Mouse (Mus musculus) myocyte (in vitro differentiated cells): Measurements from ENCODE around the gene Ccdc136. TPM values are rescaled to one million over a fixed set of nuclear protein-coding genes. Genes with fewer than 3 reads are reported as not detected.
A peak's percentile ranks its signal among the peaks of the same experiment; 100 is the strongest.

Source experiments
- H3K27me3 ChIP-seq: one replicate; pipeline ENCODE4 v1.6.1; 2011; ENCODE audit not compliant: control insufficient read depth, insufficient read depth, insufficient read length
- H3K36me3 ChIP-seq: one replicate; pipeline ENCODE4 v1.6.1; 2011; ENCODE audit not compliant: control insufficient read depth, insufficient read depth
- H3K4me2 ChIP-seq: one replicate; pipeline ENCODE4 v1.6.1; 2011; ENCODE audit warnings: low read depth, control low read depth
- H3K4me3 ChIP-seq: one replicate; pipeline ENCODE4 v1.5.1; 2011; ENCODE audit warnings: mild to moderate bottlenecking, control low read depth, moderate library complexity
- H3K79me2 ChIP-seq: one replicate; pipeline ENCODE4 v1.6.1; 2011; ENCODE audit not compliant: control insufficient read depth, insufficient read depth
- H3ac ChIP-seq: one replicate; pipeline ENCODE4 v1.6.1; 2011; ENCODE audit not compliant: control insufficient read depth, insufficient read length
- CEBPB ChIP-seq: IDR thresholded peaks from 2 replicates; pipeline ENCODE4 v1.6.1; 2011; ENCODE audit warnings: mild to moderate bottlenecking, moderate library complexity; ENCODE audit not compliant: poor library complexity, insufficient read depth, severe bottlenecking
- E2F4 ChIP-seq: IDR thresholded peaks from one replicate; pipeline ENCODE4 v1.6.1; 2011; ENCODE audit warnings: mild to moderate bottlenecking, control low read depth, moderate library complexity; ENCODE audit not compliant: insufficient read depth
- MAX ChIP-seq: IDR thresholded peaks from one replicate; pipeline ENCODE4 v1.6.1; 2011; ENCODE audit warnings: low read depth, mild to moderate bottlenecking, control low read depth
- MYOD1 ChIP-seq, 3 experiments: IDR thresholded peaks; one replicate each; pipeline ENCODE4 v1.6.1; 2011; ENCODE audit warnings: control low read depth in 2 of 3, low read depth in 2 of 3, mild to moderate bottlenecking in 2 of 3, moderate library complexity in 1 of 3; ENCODE audit not compliant: insufficient read length in 2 of 3, control insufficient read depth in 1 of 3
- MYOG ChIP-seq, 3 experiments: IDR thresholded peaks; one replicate each; pipeline ENCODE4 v1.6.1; 2011; ENCODE audit warnings: control low read depth in 2 of 3, low read depth in 2 of 3, mild to moderate bottlenecking in 2 of 3; ENCODE audit not compliant: insufficient read length in 2 of 3, control insufficient read depth in 1 of 3, insufficient read depth in 1 of 3
- POLR2A ChIP-seq: IDR thresholded peaks from one replicate; pipeline ENCODE4 v1.6.1; 2011; ENCODE audit warnings: low read depth, mild to moderate bottlenecking, control low read depth, moderate library complexity; ENCODE audit not compliant: insufficient read length
- POLR2AphosphoS2 ChIP-seq: IDR thresholded peaks from one replicate; pipeline ENCODE4 v1.6.1; 2011; ENCODE audit warnings: low read depth, control low read depth; ENCODE audit not compliant: insufficient read length
- REST ChIP-seq: IDR thresholded peaks from one replicate; pipeline ENCODE4 v1.6.1; 2011; ENCODE audit warnings: mild to moderate bottlenecking, control low read depth, moderate library complexity; ENCODE audit not compliant: insufficient read depth, insufficient read length
- SRF ChIP-seq: IDR thresholded peaks from one replicate; pipeline ENCODE4 v1.6.1; 2011; ENCODE audit warnings: low read depth; ENCODE audit not compliant: control insufficient read depth, insufficient read length
- TCF12 ChIP-seq: IDR thresholded peaks from one replicate; pipeline ENCODE4 v1.6.1; 2011; ENCODE audit warnings: mild to moderate bottlenecking, control low read depth; ENCODE audit not compliant: poor library complexity, insufficient read depth, severe bottlenecking
- TCF3 ChIP-seq: IDR thresholded peaks from one replicate; pipeline ENCODE4 v1.6.1; 2011; ENCODE audit warnings: low read depth, control low read depth; ENCODE audit not compliant: insufficient read length
- USF1 ChIP-seq: IDR thresholded peaks from one replicate; pipeline ENCODE4 v1.6.1; 2011; ENCODE audit warnings: low read depth, mild to moderate bottlenecking, control low read depth, moderate library complexity
- polyA plus RNA-seq: library from polyadenylated mRNA; unstranded; fragments of >200 nt; fragmentation: generic; extraction: Trizol; gene quantifications from one replicate; pipeline ENCODE4 v1.2.1, GENCODE M21; 2012; ENCODE audit warnings: missing spikeins

The Ccdc136 gene
- polyA plus RNA-seq, 1 experiment, result 16.7 TPM

GRCm38 (mm10) chr6:29468851-29469250 lies 72.7 kb downstream of the Ccdc136 start:
- H3K4me2 ChIP-seq, result peak overlapping the region; percentile 76
- TF ChIP-seq CEBPB (no peak), POLR2AphosphoS2 (no peak), MYOD1 (IDR thresholded peaks at IDR 0.05; ENCODE audit: control insufficient read depth in 1 of 3, insufficient read length in 2 of 3, low read depth in 2 of 3) (no peak), TCF12 (no peak), E2F4 (no peak), TCF3 (no peak), POLR2A (no peak), USF1 (no peak), MYOG (IDR thresholded peaks at IDR 0.05; ENCODE audit: control insufficient read depth in 1 of 3, insufficient read depth in 1 of 3, insufficient read length in 2 of 3, low read depth in 2 of 3) (no peak)

GRCm38 (mm10) chr6:29471137-29471536 lies 75.0 kb downstream of the Ccdc136 start, which contains the start of gene Atp6v1fnb:
Atp6v1fnb (plus strand) TSS chr6:29471437.
- Histone ChIP-seq H3K27me3 (no peaks in the 10 kb centered on the region), H3ac (no peak within 1 kb of the TSS), H3K4me3 (no peak within 1 kb of the TSS), H3K36me3 (peaks cover 7% of the 10 kb centered on the region), H3K4me2 (no peak within 1 kb of the TSS), H3K79me2 (no peaks in the 10 kb centered on the region)
- no peak for TF ChIP-seq TCF3

More at GRCm38 (mm10) chr6:29468851-29469250, 72.7 kb downstream of the Ccdc136 start:
- Histone ChIP-seq H3K79me2 (no peaks in the 10 kb centered on the region), H3K27me3 (no peaks in the 10 kb centered on the region), H3K4me3 (peak overlapping the region; percentile 75), H3K36me3 (peaks cover 7% of the 10 kb centered on the region), H3ac (no peak overlapping the region)

GRCm38 (mm10) chr6:29473941-29474691 lies 78.0 kb downstream of the Ccdc136 start:
- Histone ChIP-seq H3K4me3 (no peak overlapping the region), H3K36me3 (peaks cover 7% of the 10 kb centered on the region), H3K27me3 (no peaks in the 10 kb centered on the region), H3K4me2 (peak overlapping the region; percentile 4), H3K79me2 (no peaks in the 10 kb centered on the region), H3ac (no peak overlapping the region)
- TF ChIP-seq POLR2A (no peak), TCF12 (no peak), USF1 (no peak), MYOG (IDR thresholded peaks at IDR 0.05; ENCODE audit: control insufficient read depth in 1 of 3, insufficient read depth in 1 of 3, insufficient read length in 2 of 3, low read depth in 2 of 3) (no peak), SRF (no peak), CEBPB (no peak), E2F4 (no peak)

GRCm38 (mm10) chr6:29474736-29475135 lies 78.6 kb downstream of the Ccdc136 start:
- Histone ChIP-seq H3K4me3 (no peak overlapping the region), H3ac (no peak overlapping the region), H3K4me2 (no peak overlapping the region), H3K27me3 (no peaks in the 10 kb centered on the region), H3K36me3 (peaks cover 7% of the 10 kb centered on the region), H3K79me2 (no peaks in the 10 kb centered on the region)
- TF ChIP-seq POLR2AphosphoS2, result no peak
- no peak for TF ChIP-seq MAX
- no peak for TF ChIP-seq POLR2A
- TF ChIP-seq MYOG (IDR thresholded peaks at IDR 0.05; ENCODE audit: control insufficient read depth in 1 of 3, insufficient read depth in 1 of 3, insufficient read length in 2 of 3, low read depth in 2 of 3), result no peak
- TF ChIP-seq SRF, result no peak
- TF ChIP-seq TCF12, result no peak
- no peak for TF ChIP-seq E2F4
- no peak for TF ChIP-seq USF1
- TF ChIP-seq TCF3, result no peak
- TF ChIP-seq CEBPB, result no peak
- no peak for TF ChIP-seq REST
- TF ChIP-seq MYOD1 (IDR thresholded peaks at IDR 0.05; ENCODE audit: control insufficient read depth in 1 of 3, insufficient read length in 2 of 3, low read depth in 2 of 3), result no peak

Other genes starting within 250 kb of the Ccdc136 start
- 16.2 TPM for gene Rbm28, start 231.3 kb upstream of the Ccdc136 start, polyA plus RNA-seq
- gene Prrt4, start 216.7 kb upstream of the Ccdc136 start, polyA plus RNA-seq, result 0.37 TPM
- 78.6 TPM for gene Impdh1, start 179.9 kb upstream of the Ccdc136 start, polyA plus RNA-seq
- 15.5 TPM for gene Hilpda, start 123.8 kb upstream of the Ccdc136 start, polyA plus RNA-seq
- 0.47 TPM for gene Fam71f2, start 116.7 kb upstream of the Ccdc136 start, polyA plus RNA-seq
- gene Fam71f1, start 77.2 kb upstream of the Ccdc136 start, polyA plus RNA-seq, result 0.47 TPM
- gene Calu, start 48.2 kb upstream of the Ccdc136 start, polyA plus RNA-seq, result 183 TPM
- 0.17 TPM for gene Opn1sw, start 7.8 kb upstream of the Ccdc136 start, polyA plus RNA-seq
- gene Flnc, start 36.9 kb downstream of the Ccdc136 start, polyA plus RNA-seq, result 268 TPM
- gene Atp6v1f, start 71.4 kb downstream of the Ccdc136 start, polyA plus RNA-seq, result 242 TPM
- not detected for gene Atp6v1fnb, start 75.1 kb downstream of the Ccdc136 start, polyA plus RNA-seq
- 0.26 TPM for gene Kcp, start 111.6 kb downstream of the Ccdc136 start, polyA plus RNA-seq
- 0.32 TPM for gene Irf5, start 130.3 kb downstream of the Ccdc136 start, polyA plus RNA-seq
- 25.6 TPM for gene Tnpo3, start 213.6 kb downstream of the Ccdc136 start, polyA plus RNA-seq